8 mouse cellular contexts compared by ENCODE assay signal in genomic region chr16:55863149-55863815, GRCm38 (mm10). TPM values are rescaled to one million over a fixed set of nuclear protein-coding genes. Genes with fewer than 3 reads are reported as not detected.
DNase-seq lines count a peak whose midpoint lies in the region; ATAC-seq and TF ChIP-seq lines count a peak whose summit lies in the region.

No protein-coding gene starts in this region.

- H3K9me3 ChIP-seq in heart, embryonic 10.5 days = no peaks in the 10 kb centered on the region
- H3K9me3 ChIP-seq in neural tube, embryonic 14.5 days (ENCODE audit: control insufficient read depth, low read length) = no peaks in the 10 kb centered on the region

- no peaks in the 10 kb centered on the region for H3K79me2 ChIP-seq in C2C12 (ENCODE audit: control insufficient read depth, insufficient read depth)

- no peaks in the 10 kb centered on the region for H3K79me3 ChIP-seq in C2C12 (ENCODE audit: low read depth)

- no peak overlapping the region for H3K9ac ChIP-seq in neural tube, embryonic 14.5 days (replicated peaks; ENCODE audit: low read depth, low read length)

- peak; percentile 80 for TF ChIP-seq CTCF in C2C12 (IDR thresholded peaks at IDR 0.05; ENCODE audit: control insufficient read depth, insufficient read depth, insufficient read length)

- H3K4me3 ChIP-seq in C2C12 (ENCODE audit: insufficient read depth, poor library complexity, severe bottlenecking) = no peak overlapping the region
- H3K4me3 ChIP-seq in heart, embryonic 10.5 days = no peak overlapping the region
- H3K4me3 ChIP-seq in neural tube, embryonic 14.5 days (ENCODE audit: low read depth, low read length) = no peak overlapping the region

- H3K4me1 ChIP-seq in heart, embryonic 10.5 days = no peaks in the 10 kb centered on the region
- H3K4me1 ChIP-seq in neural tube, embryonic 14.5 days (ENCODE audit: control insufficient read depth, insufficient read depth, low read length) = no peaks in the 10 kb centered on the region

- peak; percentile 38; the same call in 1 of the 2 replicates for ATAC-seq in neural tube, embryonic 14.5 days (ENCODE audit: low read depth)

- peak; percentile 80 for DNase-seq in adrenal gland, postnatal 14 days
- peak; percentile 58 for DNase-seq in embryo, embryonic 9.5 days (ENCODE audit: extremely low spot score)
- DNase-seq in heart, embryonic 10.5 days (ENCODE audit: low spot score) = peak; percentile 81
- peak; percentile 77 to 83 for DNase-seq in kidney, postnatal 25 days
- peak; percentile 61 to 63 for DNase-seq in lung, adult 18-20 months
- DNase-seq in testis, postnatal 10 days (ENCODE audit: low spot score) = peak; percentile 71

- H3ac ChIP-seq in C2C12 (ENCODE audit: control insufficient read depth, insufficient read length, low read depth) = no peak overlapping the region

- H3K36me3 ChIP-seq in C2C12 (ENCODE audit: control insufficient read depth, insufficient read depth) = peaks cover 11% of the 10 kb centered on the region
- 0 out of 2 replicates have a peak, but pooled peaks cover 6% of the 10 kb centered on the region for H3K36me3 ChIP-seq in heart, embryonic 10.5 days
- peaks cover 5% of the 10 kb centered on the region; the same call in 1 of the 2 replicates for H3K36me3 ChIP-seq in neural tube, embryonic 14.5 days (ENCODE audit: control insufficient read depth, insufficient read depth, low read length)

- H3K4me2 ChIP-seq in neural tube, embryonic 14.5 days (ENCODE audit: low read depth, low read length) = no peak overlapping the region

- WGBS in heart, embryonic 10.5 days = 26% methylated on average over 7 of the region's 7 CpGs
- 29% methylated on average over 7 of the region's 7 CpGs for WGBS in neural tube, embryonic 14.5 days

- H3K27me3 ChIP-seq in C2C12 (ENCODE audit: control insufficient read depth, insufficient read depth, insufficient read length) = no peaks in the 10 kb centered on the region
- no peaks in the 10 kb centered on the region for H3K27me3 ChIP-seq in heart, embryonic 10.5 days (ENCODE audit: insufficient read depth, poor library complexity, severe bottlenecking)
- H3K27me3 ChIP-seq in neural tube, embryonic 14.5 days (ENCODE audit: control insufficient read depth, insufficient read depth, low read length) = no peaks in the 10 kb centered on the region

- no peak overlapping the region for H3K27ac ChIP-seq in heart, embryonic 10.5 days
- no peak overlapping the region for H3K27ac ChIP-seq in neural tube, embryonic 14.5 days (ENCODE audit: low read depth, low read length)

TF ChIP-seq in C2C12, 6 proteins besides CTCF, POLR2A, EP300 and RAD21:
- TF ChIP-seq CEBPB (IDR thresholded peaks at IDR 0.05; ENCODE audit: low read depth) (no peak), MAX (IDR thresholded peaks at IDR 0.05) (peak; percentile 23)

RNA-seq across cellular contexts. Expression of gene Nfkbiz, which starts 24.6 kb away (rescaled TPM):
- polyA plus RNA-seq in C2C12 (2012; fragmentation: generic; extraction: Trizol) = 3.4 TPM
- 8.6 and 9.9 TPM in 2 replicates for total RNA-seq in adrenal gland, postnatal 14 days (2021)
- polyA plus RNA-seq in heart, embryonic 10.5 days (2016; fragmentation: Nextera tagmentation; extraction: Ambion mirVana) = 1.7 and 3.1 TPM in 2 replicates
- 1.8 and 2.2 TPM in 2 replicates for polyA plus RNA-seq in neural tube, embryonic 14.5 days (2014; fragmentation: Nextera tagmentation; extraction: Ambion mirVana)

RNA-seq across cellular contexts. Expression of gene Nxpe3, which starts 31.8 kb away (rescaled TPM):
- polyA plus RNA-seq in C2C12 (2012; fragmentation: generic; extraction: Trizol) = 1.3 TPM
- total RNA-seq in adrenal gland, postnatal 14 days (2021) = 1.6 and 2.6 TPM in 2 replicates
- polyA plus RNA-seq in heart, embryonic 10.5 days (2016; fragmentation: Nextera tagmentation; extraction: Ambion mirVana) = 0.58 and 0.95 TPM in 2 replicates
- polyA plus RNA-seq in neural tube, embryonic 14.5 days (2014; fragmentation: Nextera tagmentation; extraction: Ambion mirVana) = 1.3 TPM in 2 replicates
